Mouse (Mus musculus): ENCODE measurements around the gene Prdx2. TPM values are rescaled to one million over a fixed set of nuclear protein-coding genes. Genes with fewer than 3 reads are reported as not detected.
A peak's percentile ranks its signal among the peaks of the same experiment; 100 is the strongest.

The Prdx2 gene
- total RNA-seq (2021): 100 to 1,000 TPM; 193 to 200 TPM
- long read RNA-seq, experiment 1, transcript Prdx2-201 (6 exons, 1,500 nt): major isoform, 158 of 233 reads
- long read RNA-seq, experiment 1, transcript Prdx2-203 (6 exons, 1,612 nt): minor isoform, 7 of 233 reads
- long read RNA-seq, experiment 1, partial matches to known transcripts: 59 of 233 reads
- long read RNA-seq, experiment 1, other reads (novel, unspliced or antisense): 4 of 233 reads
- long read RNA-seq, experiment 2, transcript Prdx2-203 (6 exons, 1,612 nt): minor isoform, 15 of 200 reads
- long read RNA-seq, experiment 2, transcript Prdx2-201 (6 exons, 1,500 nt): major isoform, 129 of 200 reads
- long read RNA-seq, experiment 2, partial matches to known transcripts: 52 of 200 reads
- long read RNA-seq, experiment 2, other reads (novel, unspliced or antisense): 2 of 200 reads

DNA sequence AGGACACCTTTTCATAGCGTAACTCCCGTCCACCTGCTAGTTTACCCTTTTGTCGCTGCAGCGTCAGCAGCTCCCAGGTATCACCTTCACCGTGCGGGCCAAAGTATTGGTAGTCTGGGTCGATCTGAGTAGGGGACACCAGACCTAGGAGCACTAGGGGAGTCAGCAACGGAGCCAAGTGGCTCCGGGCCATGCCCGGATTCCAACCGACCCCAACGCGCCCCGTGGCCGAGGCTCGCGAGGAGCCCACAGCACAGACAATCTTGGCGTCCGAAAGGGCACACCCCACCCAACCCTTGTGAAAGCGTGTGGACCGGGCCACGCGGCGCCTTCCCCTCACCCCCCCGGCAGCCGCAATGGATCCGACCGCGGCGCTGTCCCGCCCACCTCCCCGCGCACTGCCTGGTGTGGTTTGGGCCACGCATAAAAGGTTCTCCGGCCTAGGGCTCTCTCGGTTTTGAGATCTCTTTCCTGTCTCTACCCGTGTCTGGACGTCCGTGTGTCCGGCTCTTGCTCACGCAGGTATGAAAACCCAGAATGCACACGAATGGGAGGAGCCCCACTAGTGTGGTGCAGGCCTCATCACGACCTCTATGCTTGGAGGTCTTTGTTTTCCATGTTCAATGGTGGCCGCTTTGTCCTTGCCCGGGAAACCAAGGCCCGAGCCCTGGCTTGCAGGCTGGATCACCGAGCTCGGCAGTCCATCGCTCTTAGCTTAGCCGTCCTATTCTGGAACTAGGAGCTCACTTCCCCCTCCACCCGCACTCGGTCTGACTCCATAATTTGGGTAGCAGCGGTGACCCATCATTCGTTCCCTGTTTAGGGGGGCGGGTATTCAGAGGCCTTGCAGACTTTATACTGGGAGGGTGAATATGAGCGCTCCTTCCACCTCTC, at the start of gene Prdx2, which contains the start of the genes Gm49661 and Rnaseh2a:
Gene Prdx2 (plus strand): TSS at position 347 of the 894 bp plus-strand sequence.
Gene Gm49661 (minus strand): TSS at position 193 of the 894 bp plus-strand sequence.
Gene Rnaseh2a (minus strand): TSS at position 527 of the 894 bp plus-strand sequence.
- peak; percentile 60 for DNase-seq (ENCODE audit: low spot score)

- no peak for DNase-seq (ENCODE audit: low spot score)
Measured at GRCm38 (mm10) chr8:84921596-84921995, 47.8 kb upstream of the Prdx2 start.

DNA sequence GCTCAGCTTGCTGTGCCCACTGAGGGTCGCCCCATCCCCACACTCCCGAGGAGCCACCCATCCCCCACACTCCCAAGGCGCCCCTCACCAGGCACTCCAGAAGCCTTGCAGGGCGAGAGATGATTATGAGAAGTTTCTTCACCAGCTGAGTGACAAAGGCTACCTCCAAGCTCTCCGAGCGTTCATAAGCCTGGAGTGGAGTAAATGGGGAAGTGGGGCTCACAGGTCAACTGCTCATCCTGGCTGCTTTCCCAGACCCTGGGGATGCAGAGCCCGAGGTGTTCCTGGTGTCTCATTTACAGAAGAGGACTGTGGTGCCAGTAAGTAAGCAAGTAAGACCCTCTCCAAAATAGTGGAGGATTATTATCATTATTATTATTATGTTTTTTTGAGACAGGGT, 43.8 kb upstream of the Prdx2 start:
- DNase-seq (ENCODE audit: low spot score): no peak

DNA sequence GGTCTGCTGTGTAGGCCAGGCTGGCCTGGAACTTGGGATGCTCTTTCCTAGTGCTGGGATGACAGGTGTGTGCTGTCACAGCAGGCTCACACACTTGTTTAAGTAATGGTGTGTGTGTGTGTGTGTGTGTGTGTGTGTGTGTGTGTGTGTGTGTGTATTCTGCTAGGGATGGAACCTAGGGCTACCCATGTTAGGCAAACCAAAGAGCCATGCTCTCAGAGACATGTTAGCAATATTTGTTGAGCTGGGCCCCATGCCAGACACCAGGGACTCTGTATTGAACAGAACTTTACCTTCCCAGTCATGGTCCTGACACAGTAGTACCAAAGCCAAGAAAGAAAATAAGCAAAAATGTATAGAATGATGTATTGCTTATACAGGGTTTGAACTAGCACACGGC, 41.9 kb upstream of the Prdx2 start:
- DNase-seq (ENCODE audit: low spot score): no peak

DNA sequence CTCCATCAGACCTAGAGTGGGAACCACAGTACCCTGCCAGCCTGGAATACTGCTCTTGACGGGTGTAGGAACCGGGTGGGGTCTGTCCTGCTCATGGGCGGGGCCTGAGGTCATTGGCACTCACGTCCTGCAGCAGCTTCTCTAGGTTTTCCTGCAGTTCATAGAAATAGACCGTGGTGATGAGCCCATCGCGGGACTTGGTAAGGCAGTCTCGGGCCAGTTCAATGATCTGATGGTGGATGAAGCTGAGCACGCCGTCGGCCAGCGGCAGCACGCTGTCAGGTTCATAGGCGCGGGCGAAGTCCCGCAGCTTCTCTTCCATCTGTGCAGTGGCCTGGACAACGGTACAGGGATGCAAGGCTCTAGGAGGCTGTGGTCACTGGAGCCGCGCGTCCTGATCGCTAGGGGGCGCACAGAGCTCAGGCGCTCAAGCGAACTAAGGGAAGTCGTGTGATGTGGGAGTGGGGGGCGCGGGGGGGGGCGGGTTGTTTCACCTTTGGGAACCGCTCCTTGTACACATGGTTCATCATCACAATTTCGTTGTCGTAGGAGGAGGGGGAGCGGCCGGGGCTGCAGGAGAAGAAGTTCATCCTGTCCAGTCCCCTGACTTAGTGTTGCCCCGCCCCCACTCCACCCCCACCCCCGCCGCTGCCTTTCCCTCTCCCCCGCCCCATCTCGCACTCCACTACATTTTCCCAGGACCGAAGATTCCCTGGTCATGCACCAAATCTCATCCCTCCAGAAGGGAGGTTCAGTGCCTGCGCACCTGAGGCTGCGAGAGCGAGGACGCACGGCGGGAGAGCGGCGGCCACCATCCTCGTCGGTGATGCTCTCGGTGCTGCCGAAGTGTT, 40.7 kb upstream of the Prdx2 start:
- DNase-seq (ENCODE audit: low spot score): peak; percentile 55

DNA sequence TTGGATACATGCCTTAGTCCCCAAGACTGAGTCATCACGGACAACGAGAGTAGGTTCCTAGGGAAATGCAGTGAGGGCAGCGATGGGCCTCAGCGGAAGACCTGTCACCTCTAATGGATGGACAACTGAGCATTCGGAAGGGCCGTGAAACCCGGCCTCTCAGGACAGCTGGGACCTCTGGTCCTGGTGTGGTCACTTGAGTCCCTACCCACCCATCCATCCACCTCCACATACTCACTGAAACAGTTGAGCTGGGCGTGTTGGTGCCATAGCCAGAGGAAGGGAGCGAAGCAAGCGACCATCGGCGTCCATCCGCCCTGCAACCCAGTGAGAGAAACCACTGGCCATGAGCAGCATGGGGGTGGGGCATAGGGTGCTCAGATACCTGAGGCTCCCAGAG, 38.8 kb upstream of the Prdx2 start:
- DNase-seq (ENCODE audit: low spot score): no peak

GRCm38 (mm10) chr8:84933767-84934559, 35.4 kb upstream of the Prdx2 start:
- DNase-seq (ENCODE audit: low spot score): no peak

DNA sequence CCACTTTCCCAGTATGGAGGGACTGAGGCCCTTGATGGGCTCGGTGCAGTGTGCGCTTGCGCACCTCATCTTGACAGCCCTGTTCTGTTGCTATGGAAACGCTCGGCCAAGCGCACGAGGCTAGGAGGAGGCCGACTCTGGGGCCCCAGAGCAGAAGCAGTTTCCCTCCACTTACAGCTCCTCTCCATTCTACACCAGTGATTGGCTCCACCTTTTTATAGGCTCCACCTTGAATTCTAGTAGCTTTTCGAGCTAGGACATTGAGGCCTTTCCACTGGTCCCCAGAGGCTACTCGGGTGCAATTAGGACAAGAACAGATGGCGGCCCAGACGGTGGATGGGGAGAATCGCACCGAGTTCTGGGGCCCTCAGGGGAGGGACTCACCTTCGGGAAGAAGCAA, 34.5 kb upstream of the Prdx2 start:
- no peak for DNase-seq (ENCODE audit: low spot score)

DNA sequence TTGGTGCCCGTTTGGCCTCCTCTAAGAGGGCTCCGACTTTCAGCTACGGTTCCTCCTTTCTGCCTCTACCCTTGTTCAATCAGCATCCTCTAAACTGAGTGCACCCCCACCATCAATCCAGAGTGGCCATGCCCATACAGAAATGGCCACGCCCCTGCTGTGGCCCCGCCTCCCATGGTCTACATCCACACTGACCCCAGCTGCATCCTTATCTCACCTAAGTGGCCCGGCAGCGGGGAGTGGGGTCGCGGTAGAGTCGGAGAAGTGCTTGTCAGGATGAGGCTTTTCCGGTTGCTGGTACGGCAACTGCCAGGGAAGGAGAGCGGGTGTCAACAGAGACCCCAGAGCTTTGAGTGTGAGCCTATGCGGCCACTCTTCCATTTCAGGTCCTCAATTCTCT, 33.9 kb upstream of the Prdx2 start:
- DNase-seq (ENCODE audit: low spot score): no peak

DNA sequence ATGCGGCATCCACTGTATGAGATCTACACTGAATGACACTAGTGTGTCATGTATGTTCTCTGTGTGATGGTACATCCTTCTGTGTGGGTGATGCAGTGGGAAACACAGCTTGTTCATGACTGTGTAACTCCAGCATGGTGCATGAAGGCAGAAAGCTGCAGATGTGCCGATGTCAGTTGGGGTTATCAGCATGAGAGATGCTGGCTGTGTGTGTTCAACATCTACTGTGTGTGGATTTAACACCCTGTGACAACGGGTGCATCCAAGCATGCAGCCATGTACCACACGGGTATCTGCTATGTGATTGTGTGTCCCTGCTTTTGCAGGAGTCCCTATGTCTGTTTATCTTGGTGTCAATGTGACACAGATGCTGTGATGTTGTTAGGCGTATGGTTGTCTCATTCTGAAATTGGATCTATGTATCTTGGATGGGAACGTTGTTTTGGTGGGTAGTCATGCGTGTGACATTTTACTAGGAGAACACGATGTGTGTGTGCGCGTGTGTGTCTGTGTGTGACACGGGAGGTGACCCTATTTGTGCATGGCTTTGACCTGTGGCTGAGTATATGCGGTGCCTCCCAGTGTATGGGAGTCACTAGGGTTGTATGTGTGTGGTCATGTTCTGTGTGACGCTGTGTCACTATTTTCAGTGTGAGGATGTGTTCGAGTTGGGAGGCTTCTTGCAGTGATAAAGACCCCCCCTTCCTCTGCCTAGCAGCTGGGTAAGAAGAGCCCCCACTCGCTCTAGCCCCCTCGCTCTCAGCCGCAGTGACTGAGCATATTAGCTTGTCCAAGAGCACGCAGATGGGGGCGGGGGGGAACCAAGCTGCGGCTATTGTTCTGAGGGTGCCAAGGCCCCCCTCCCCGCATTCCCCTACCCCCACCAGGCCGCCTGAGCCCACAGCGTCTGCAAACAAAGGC, 33.1 kb upstream of the Prdx2 start:
- DNase-seq (ENCODE audit: low spot score): no peak

DNA sequence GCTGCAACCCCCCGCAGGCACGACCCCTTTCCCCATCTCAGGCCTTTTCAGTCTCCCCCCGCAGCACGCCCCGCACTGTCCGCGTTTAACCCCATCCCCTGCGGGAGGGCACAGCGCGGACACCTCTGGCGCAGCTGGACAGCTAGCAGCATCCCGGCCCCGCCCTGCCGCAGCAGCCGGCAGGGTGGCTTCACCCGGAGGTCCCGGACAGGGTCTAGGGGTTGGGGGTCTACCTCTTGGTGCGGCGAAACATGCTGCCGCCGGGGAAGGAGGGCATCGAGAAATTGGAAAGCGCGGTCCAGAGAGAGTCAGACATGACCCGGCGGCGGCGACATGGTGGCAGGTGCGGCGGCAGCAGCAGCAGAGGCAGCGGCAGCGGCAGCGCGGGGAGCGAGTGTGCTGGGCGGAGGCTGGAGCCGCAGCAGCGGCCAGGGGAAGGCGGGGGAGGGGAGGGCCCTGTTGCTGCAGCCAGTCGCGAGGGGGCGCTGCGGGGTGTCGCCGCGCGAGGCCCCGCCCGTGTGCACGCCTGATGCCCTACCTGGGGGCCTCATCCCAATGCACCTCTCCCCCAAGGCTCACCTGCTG, 32.3 kb upstream of the Prdx2 start, which contains the start of gene Mast1:
Gene Mast1 (minus strand): TSS at position 398 of the 585 bp plus-strand sequence.
- peak; percentile 22 for DNase-seq (ENCODE audit: low spot score)

- DNase-seq (ENCODE audit: low spot score): no peak
Measured at GRCm38 (mm10) chr8:84937620-84938485, 31.5 kb upstream of the Prdx2 start.

- no peak for DNase-seq (ENCODE audit: low spot score)
Measured at GRCm38 (mm10) chr8:84943699-84944098, 25.7 kb upstream of the Prdx2 start.

DNA sequence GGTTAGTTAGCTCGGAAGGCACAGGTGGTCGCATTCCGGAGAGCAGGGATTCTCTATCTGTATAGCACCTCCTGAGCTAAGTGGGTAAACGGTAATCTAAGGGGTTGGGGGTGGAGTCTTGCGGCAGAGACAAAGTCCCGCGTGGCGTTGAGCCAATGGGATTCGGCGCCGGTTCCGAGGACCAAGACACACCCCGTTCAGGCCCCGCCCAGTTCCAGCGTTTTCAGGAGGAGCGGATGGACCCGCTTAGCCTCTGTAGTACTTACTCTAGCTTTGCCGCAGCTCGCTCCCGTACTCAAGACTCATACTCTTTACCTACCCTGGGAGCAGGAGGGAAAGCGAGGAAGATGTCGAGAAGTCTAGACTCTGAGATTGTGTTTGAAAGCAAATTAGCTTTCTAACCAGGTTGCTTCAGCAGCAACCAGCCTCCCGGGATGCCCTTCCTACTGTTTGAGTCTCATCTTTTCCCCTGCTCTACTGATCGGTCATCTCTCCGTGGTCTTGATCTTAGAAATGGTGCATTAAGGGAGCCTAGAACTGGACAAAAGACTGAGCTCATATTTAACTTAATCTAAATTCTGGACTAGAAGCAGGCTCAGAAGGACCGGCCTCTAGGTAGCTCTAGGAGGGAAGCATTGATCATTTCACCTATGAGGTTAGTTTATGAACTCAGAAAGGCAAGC, 24.8 kb upstream of the Prdx2 start:
- DNase-seq (ENCODE audit: low spot score): no peak

DNA sequence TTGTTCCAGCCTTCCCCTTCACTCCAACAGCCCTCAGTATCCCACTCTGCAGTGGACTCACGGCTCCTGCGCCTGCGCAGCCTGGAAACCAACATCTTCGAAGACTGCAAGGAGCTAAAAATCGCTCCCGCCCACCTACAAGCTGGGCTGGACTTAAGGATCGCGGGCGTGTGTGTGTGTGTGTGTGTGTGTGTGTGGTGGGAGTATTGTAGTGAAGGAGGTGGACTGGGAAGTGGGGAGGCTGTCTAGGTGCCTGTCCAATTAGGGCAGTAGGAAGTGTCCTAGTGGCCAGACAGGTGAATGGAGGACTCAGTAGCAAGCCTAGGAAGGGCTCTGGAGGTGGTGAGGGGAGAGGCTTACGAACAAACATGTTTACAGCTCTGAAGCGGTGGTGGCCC, 24.2 kb upstream of the Prdx2 start:
- DNase-seq (ENCODE audit: low spot score): no peak

DNA sequence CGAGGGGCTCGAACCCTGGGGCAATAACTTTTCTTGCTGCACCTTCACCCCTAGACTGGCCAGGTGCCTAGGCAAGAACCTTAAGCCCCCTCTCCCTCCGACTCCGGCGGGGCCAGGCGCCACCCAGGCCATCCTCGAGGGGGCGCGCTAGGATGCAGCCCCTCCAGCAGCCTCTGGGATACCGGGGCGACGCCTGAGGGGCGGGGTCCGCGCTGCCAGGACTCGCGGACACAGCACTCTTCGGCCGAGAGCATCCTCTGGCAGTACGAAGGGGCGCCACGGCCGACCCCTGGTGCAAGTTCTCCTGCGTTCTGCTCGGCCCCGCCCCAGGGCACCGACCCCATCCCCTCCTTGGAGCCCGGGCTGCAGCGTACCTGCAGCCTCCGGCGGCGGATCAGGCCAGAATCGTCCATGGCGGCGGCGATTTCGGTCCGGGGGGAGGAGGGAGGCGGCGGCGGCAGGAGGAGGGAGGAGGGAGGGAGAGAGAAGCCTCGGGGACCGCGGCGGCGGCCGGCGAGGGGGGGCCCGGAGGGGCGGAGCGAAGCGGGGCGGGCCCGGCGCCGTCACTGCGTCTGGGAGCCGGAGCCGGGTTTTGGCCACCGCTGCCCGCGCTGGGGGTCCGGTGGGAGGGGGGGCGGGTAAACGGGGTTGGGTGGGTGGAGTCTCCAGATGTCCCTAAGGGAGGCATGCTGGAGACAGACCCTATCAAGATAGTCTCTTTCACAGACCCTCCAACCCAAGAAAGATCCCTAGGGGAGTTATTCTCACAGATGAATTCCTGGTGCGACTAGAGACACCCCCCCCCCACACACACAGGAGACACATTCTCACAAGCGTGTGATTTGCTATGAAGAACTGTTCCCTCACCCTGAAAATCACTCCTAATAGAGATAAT, 23.5 kb upstream of the Prdx2 start:
- no peak for DNase-seq (ENCODE audit: low spot score)

All from gastrocnemius, adult 18-20 months (tissue).